Mouse (Mus musculus) heart, embryonic 15.5 days (tissue): ENCODE data around the gene Tom1l1. TPM values are rescaled to one million over a fixed set of nuclear protein-coding genes. Genes with fewer than 3 reads are reported as not detected.
A peak's percentile ranks its signal among the peaks of the same experiment; 100 is the strongest.
"Not testable (repeated sequence)": the region's sequence is repeated elsewhere in the genome, so short reads cannot be mapped to it uniquely, and the experiment has no call there.

Experiments
- ATAC-seq: fragments of 200-750 bp; cut with Nextera tagmentation; replicated peaks from 2 replicates; pipeline ENCODE4 v1.8.0; 2017; ENCODE audit warnings: low read depth, moderate TSS enrichment; ENCODE audit not compliant: insufficient number of reproducible peaks, insufficient read depth, low FRiP score
- H3K27ac ChIP-seq: fragments of 300-500 bp; sonication (generic); 2 replicates; pipeline ENCODE4 v1.5.1; 2015; ENCODE audit warnings: mild to moderate bottlenecking, inconsistent platforms
- H3K27me3 ChIP-seq: fragments of 300-500 bp; sonication (generic); 2 replicates; pipeline ENCODE4 v1.6.1; 2015; ENCODE audit warnings: inconsistent platforms
- H3K36me3 ChIP-seq: fragments of 300-500 bp; sonication (generic); 2 replicates; pipeline ENCODE4 v1.6.1; 2015; ENCODE audit warnings: mild to moderate bottlenecking, inconsistent platforms
- H3K4me1 ChIP-seq: fragments of 300-500 bp; sonication (generic); replicated peaks from 2 replicates; pipeline ENCODE4 v1.6.1; 2015; ENCODE audit warnings: inconsistent platforms
- H3K4me2 ChIP-seq: fragments of 300-500 bp; sonication (generic); 2 replicates; pipeline ENCODE4 v1.6.1; 2015; ENCODE audit warnings: inconsistent platforms, mild to moderate bottlenecking, moderate library complexity
- H3K4me3 ChIP-seq: fragments of 300-500 bp; sonication (generic); 2 replicates; pipeline ENCODE4 v1.5.1; 2015; ENCODE audit warnings: mild to moderate bottlenecking, inconsistent platforms
- H3K9ac ChIP-seq: fragments of 300-500 bp; sonication (generic); 2 replicates; pipeline ENCODE4 v1.6.1; 2015; ENCODE audit warnings: mild to moderate bottlenecking, inconsistent platforms
- H3K9me3 ChIP-seq: fragments of 300-500 bp; sonication (generic); replicated peaks from 2 replicates; pipeline ENCODE4 v1.6.1; 2016; ENCODE audit warnings: inconsistent platforms
- WGBS: fragments of 180-500 bp; shearing (Covaris S2); methylation state at CpG from one replicate; pipeline ENCODE4 v1.1.7; 2015; ENCODE audit warnings: mixed read lengths; 5-methylcytosine and 5-hydroxymethylcytosine counted together
- polyA plus RNA-seq: library from polyadenylated mRNA; unstranded; fragments of >200 nt; fragmentation: Nextera tagmentation; extraction: Ambion mirVana; gene quantifications from 2 replicates; pipeline ENCODE4 v1.2.1, GENCODE M21; 2015

Tom1l1 gene
- 26.8 and 28.9 TPM in 2 replicates for polyA plus RNA-seq

DNA sequence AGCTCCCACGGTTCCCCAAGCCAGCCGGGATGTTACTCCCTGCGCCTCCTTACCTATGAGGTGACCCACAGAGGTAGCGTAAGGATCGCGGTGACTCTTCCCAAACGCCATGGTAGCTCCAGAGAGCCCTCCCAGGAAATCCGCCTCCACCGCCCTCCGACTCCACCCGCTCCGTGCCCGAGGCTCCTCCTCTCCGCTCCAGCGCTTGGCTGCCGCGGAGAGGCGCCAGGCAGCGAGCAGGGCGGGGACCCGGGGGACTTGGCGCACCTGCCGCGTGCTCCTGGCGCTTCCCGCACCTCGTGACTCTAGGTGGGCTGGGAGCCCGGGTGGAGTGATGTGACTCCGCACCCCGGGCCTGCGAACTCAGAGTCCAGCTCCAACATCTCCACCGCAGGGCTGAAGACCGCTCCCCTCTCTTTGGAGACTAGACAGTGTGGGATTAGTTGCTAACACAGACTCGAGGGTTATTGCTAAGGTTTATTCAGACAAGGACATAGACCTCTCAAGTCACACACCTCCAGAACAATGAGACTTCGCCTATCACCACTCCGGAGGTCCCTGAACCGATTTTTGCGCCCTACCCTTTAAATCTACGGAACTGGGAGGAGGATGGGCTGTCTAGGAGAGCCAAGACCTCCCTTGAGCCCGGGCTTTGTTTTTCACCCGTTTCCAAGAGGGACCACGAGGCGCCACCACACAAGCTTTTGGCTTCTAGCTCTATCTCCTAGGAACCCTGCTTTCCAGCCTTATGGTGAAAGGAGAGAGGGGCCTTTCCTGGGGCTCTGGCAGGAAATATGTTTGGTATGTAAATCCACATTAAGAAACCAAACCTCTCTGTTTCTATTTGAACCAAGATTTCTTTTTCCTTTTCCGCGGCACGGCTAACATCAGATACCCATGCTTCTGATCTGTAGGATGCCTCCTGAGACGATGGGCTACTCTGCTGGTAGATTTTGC lies at the start of gene Tom1l1:
TSS of gene Tom1l1 (minus strand) at position 907 of the 957 bp plus-strand sequence.
- H3K27ac ChIP-seq = 0 out of 2 replicates have a peak within 1 kb of the TSS, but pooled peaks have one; percentile 36

DNA sequence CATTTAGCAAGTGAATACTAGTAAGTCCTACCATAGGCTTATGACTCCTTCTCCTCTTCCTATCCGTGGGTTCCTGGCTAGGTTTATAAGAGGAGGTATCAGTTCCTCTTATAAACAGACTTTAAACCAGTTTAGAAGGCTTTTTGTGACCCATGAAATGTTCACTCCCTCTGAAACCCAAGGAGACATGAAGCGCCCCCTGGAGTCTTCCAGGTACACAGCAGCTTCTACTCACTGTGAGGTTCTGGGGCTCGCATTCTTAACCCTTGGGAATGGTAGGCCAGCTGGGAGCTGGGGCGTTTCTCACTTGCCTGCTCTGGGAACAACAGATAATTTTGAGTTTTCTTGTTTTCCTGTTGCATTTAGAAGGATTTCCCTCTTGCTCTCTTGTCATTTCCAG lies 45.4 kb upstream of the Tom1l1 start:
- 58% methylated on average over 4 of the region's 4 CpGs for WGBS
- no peaks in the 10 kb centered on the region for H3K9me3 ChIP-seq
- H3K36me3 ChIP-seq = no peaks in the 10 kb centered on the region
- no peaks in the 10 kb centered on the region for H3K27me3 ChIP-seq
- no peak overlapping the region for H3K27ac ChIP-seq
- no peak for ATAC-seq
- H3K4me3 ChIP-seq = no peak overlapping the region
- H3K9ac ChIP-seq = no peak overlapping the region
- peaks cover 4% of the 10 kb centered on the region; the same call in 1 of the 2 replicates for H3K4me1 ChIP-seq
- no peak overlapping the region for H3K4me2 ChIP-seq

More for the DNA sequence above, at the start of gene Tom1l1:
- Histone ChIP-seq H3K9ac (peak within 1 kb of the TSS; percentile 72), H3K9me3 (no peaks in the 10 kb centered on the region), H3K4me1 (peaks cover 19% of the 10 kb centered on the region), H3K4me3 (peak within 1 kb of the TSS; percentile 80), H3K27me3 (no peaks in the 10 kb centered on the region), H3K36me3 (peaks cover 4% of the 10 kb centered on the region; the same call in 1 of the 2 replicates), H3K4me2 (peak within 1 kb of the TSS; percentile 95)
- peak; percentile 88 for ATAC-seq
- 5% methylated on average over 47 of the region's 47 CpGs for WGBS

DNA sequence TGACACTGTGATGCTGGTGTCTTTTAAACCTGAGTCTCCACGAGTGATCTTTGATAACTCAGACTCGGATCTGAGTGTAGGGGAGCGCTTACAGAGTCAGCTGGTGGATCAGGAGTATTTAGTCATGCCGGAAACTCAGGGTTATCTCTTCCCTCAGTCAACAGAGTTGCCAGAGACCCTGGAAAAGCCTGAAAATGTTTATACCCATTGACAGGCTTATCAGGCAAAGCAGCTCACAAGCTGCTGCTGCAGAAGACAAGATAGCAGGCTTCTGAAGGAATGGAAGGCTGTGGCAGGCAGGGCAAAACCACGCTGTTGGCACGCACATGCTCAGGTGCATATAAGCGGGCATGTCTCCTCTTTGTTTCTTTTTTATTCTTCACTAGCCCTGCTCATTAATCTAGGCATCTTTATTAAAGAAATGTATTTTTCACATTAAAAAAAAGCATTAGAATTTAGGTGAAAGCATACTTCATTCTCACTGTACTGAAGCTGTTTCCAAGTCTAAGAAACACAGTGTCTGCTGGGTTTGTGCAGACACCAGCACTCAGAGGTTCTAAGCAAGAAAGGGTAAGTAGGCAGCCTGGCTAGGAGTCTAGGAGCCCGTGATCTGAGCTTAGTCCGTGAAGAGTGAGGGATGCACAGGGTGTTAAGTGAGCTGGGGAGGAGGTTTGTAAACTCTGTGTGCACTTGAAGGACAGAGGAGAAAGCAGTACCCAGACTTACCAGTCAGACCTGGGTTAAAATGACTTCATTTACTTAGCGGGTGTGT lies 39.4 kb upstream of the Tom1l1 start:
- Histone ChIP-seq H3K4me1 (peaks cover 9% of the 10 kb centered on the region), H3K27ac (no peak overlapping the region), H3K27me3 (no peaks in the 10 kb centered on the region), H3K36me3 (no peaks in the 10 kb centered on the region), H3K4me2 (peak overlapping the region; percentile 42), H3K9ac (no peak overlapping the region), H3K4me3 (peak overlapping the region; percentile 4; the same call in 1 of the 2 replicates), H3K9me3 (no peaks in the 10 kb centered on the region)
- 36% methylated on average over 10 of the region's 10 CpGs for WGBS
- ATAC-seq = peak; percentile 29; the same call in 1 of the 2 replicates

DNA sequence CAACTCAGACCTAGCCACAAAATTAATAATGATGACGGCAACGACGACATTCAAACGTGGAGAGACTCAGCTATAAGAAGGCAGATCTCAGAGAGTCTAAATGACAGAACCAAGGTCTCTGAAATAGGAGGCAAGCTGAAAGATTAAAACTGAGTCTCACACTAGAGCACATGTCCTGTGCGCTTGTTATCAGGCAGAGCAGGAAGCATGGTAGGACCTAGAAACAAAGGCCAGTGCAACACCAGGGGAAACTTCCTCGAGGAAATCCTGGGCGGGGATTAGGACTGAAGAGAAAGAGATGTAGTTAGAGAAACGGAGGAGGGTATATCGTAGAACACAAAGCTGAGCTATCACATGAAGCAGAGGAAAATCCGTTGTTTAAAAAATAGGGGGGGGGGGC lies 38.6 kb upstream of the Tom1l1 start:
- peak overlapping the region; percentile 4; the same call in 1 of the 2 replicates for H3K4me3 ChIP-seq
- no peak overlapping the region for H3K9ac ChIP-seq

DNA sequence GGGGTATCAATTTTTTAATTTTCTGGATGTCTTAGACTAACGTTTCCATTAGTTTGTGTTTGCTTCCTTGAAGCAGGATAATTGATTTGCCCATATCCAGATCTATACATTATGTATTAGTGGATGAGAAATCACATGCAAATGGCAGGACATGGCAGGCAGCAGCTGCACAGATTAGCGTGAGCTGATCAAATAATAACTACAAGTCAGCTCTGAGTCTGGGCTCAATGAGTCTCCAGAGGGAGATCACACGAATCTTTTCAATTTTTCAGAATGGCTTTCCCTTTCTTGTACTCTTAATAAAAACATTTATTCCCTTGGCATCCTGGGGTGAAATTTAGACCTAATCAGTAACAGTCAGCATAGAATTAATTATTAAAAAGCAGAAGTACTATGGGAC lies 34.1 kb upstream of the Tom1l1 start:
- Histone ChIP-seq H3K27me3 (no peaks in the 10 kb centered on the region), H3K36me3 (no peaks in the 10 kb centered on the region), H3K27ac (no peak overlapping the region), H3K4me2 (no peak overlapping the region), H3K9ac (no peak overlapping the region), H3K9me3 (no peaks in the 10 kb centered on the region), H3K4me1 (peaks cover 3% of the 10 kb centered on the region), H3K4me3 (no peak overlapping the region)
- WGBS = 87% methylated on average over 3 of the region's 3 CpGs
- no peak for ATAC-seq

More for the DNA sequence above, 38.6 kb upstream of the Tom1l1 start:
- H3K36me3 ChIP-seq = no peaks in the 10 kb centered on the region
- H3K4me2 ChIP-seq = peak overlapping the region; percentile 42; the same call in 1 of the 2 replicates
- peaks cover 9% of the 10 kb centered on the region for H3K4me1 ChIP-seq
- 53% methylated on average over 10 of the region's 10 CpGs for WGBS
- no peaks in the 10 kb centered on the region for H3K27me3 ChIP-seq
- no peaks in the 10 kb centered on the region for H3K9me3 ChIP-seq
- no peak overlapping the region for H3K27ac ChIP-seq
- 0 out of 2 replicates have a peak, but pooled peaks have one; percentile 55 for ATAC-seq

DNA sequence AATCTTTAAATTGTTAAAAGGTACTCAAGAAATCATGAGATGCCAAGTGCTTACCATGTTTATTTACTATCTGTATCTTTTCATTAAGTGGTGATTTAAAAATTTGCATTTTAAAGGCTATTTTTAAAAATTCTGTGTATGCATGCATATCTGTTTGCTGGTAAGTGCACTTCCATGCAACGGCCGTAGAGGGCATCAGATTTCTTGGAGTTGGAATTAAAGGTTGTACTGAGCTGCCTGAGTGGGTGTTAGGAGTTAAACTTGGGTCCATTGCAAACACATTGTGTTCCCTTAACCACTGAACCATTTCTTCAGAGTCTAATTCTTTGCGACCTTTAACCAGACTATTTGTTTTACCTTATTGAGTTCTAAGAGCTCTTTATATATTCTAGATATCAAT lies 29.6 kb upstream of the Tom1l1 start:
- H3K27me3 ChIP-seq = no peaks in the 10 kb centered on the region
- 86% methylated on average over 3 of the region's 3 CpGs for WGBS

DNA sequence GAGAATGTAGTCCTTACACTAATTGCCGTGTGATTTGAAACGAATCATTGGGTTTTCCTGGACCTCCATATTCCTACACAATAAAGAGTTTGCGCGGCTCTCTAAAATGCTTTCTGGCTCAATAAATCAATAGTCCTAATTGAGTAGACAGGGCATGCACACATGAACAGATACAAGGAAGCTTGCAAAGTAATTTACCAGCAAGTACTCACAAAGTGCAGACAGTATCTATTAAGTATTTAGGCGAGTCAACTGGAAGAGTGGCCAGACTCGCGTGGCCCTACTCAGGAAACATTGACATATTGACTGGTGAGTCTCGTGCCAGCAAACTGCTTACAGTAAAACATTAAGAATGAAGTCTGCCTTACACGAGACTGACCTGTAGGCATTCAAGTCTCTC lies 23.4 kb upstream of the Tom1l1 start:
- H3K4me3 ChIP-seq = no peak overlapping the region
- no peaks in the 10 kb centered on the region for H3K27me3 ChIP-seq
- no peak overlapping the region for H3K9ac ChIP-seq
- H3K4me2 ChIP-seq = no peak overlapping the region
- no peaks in the 10 kb centered on the region for H3K9me3 ChIP-seq
- ATAC-seq = no peak
- no peak overlapping the region for H3K27ac ChIP-seq
- no peaks in the 10 kb centered on the region for H3K36me3 ChIP-seq
- 80% methylated on average over 9 of the region's 9 CpGs for WGBS
- no peaks in the 10 kb centered on the region for H3K4me1 ChIP-seq

More for the DNA sequence above, 29.6 kb upstream of the Tom1l1 start:
- Histone ChIP-seq H3K9me3 (no peaks in the 10 kb centered on the region), H3K36me3 (no peaks in the 10 kb centered on the region), H3K9ac (no peak overlapping the region), H3K4me1 (no peaks in the 10 kb centered on the region), H3K4me2 (no peak overlapping the region), H3K27ac (no peak overlapping the region), H3K4me3 (no peak overlapping the region)
- ATAC-seq = no peak

DNA sequence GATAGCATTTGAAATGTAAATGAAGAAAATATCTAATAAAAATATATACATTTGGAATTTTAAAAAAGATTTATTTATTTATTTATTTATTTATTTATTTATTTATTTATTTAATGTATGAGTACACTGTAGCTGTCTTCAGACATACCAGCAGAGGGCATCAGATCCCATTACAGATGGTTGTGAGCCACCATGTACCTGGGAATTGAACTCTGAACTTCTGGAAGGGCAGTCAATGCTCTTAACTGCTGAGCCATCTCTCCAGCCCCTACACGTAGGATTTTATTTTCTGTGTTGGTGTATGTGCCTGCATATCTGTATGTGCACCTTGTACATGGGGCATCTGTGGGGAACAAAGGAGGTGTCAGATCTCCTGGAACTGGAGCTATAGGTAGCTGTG lies 19.0 kb upstream of the Tom1l1 start:
- H3K4me2 ChIP-seq, H3K9me3 ChIP-seq, H3K9ac ChIP-seq, ATAC-seq, H3K27me3 ChIP-seq, H3K4me1 ChIP-seq, H3K36me3 ChIP-seq, H3K27ac ChIP-seq, H3K4me3 ChIP-seq: not testable (repeated sequence)
- WGBS = 93% methylated on average over 1 of the region's 1 CpGs

DNA sequence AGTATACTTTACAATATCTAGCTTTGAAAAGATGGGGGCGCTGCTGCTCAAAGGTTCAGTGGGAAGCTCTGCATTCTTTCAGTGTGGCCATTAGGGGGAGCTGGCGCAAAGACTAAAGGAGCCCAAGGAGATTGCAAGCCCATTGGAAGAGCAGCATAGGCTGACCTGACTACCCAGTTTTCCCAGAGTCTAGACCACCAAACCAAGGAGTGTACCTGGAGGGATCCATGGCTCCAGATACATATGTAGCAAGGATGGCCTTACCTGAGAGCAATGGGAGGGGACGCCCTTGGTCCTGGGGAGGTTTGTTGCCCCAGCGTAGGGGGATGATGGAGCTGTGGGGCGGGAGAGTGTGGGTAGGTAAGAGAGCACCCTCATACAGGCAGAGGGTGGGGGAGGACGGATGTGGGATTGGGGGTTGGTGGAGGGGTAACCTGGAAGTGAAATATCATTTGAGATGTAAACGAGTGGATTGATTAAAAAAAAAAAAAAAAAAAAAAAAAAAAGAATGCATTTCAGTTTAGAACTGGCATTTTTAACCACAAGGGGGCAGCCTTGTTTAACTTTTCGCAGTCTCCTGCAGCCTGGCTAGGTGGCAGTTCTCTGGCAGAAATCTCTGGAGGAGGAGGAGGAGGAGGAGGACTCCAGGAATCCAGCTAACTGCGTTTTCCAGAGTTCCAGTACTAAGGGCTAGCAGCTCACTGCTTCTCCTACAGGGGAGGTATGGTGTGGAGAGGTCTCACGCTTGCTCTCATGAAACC lies 9.5 kb upstream of the Tom1l1 start:
- peak overlapping the region; percentile 21; the same call in 1 of the 2 replicates for H3K4me3 ChIP-seq
- no peak overlapping the region for H3K27ac ChIP-seq
- H3K9me3 ChIP-seq = no peaks in the 10 kb centered on the region
- no peak overlapping the region for H3K9ac ChIP-seq
- H3K36me3 ChIP-seq = no peaks in the 10 kb centered on the region
- H3K4me2 ChIP-seq = peak overlapping the region; percentile 47
- 19% methylated on average over 10 of the region's 10 CpGs for WGBS
- no peaks in the 10 kb centered on the region for H3K27me3 ChIP-seq
- peaks cover 5% of the 10 kb centered on the region for H3K4me1 ChIP-seq
- ATAC-seq = peak; percentile 64

DNA sequence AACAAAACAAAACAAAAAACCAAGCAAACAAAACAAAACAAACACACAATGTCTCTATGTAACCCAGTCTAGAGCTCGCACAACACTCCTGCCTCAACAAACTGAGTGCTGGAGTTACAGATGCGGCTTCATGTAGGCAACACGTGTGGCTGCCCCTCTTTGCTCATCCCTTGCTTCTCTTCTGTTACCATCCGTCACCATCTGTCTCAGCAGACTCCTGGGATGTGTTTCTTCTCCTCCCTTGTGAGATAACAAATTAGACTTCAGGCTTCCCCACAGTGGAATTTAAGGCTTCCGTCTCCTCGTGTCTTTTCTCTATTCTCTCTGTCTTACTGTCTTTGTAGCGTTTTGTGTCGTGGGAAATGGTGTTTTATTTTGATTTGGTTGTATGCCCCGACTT lies 7.6 kb upstream of the Tom1l1 start:
- H3K27ac ChIP-seq = no peak overlapping the region
- H3K27me3 ChIP-seq = no peaks in the 10 kb centered on the region
- H3K9me3 ChIP-seq = no peaks in the 10 kb centered on the region
- no peak overlapping the region for H3K4me3 ChIP-seq
- no peaks in the 10 kb centered on the region for H3K36me3 ChIP-seq
- peaks cover 5% of the 10 kb centered on the region for H3K4me1 ChIP-seq
- ATAC-seq = no peak
- H3K4me2 ChIP-seq = no peak overlapping the region
- H3K9ac ChIP-seq = no peak overlapping the region
- 40% methylated on average over 9 of the region's 9 CpGs for WGBS
